Mouse (Mus musculus) thymus, adult 2 months (tissue): ENCODE measurements at regions not wholly inside any gene's neighbourhood (a gene's known extent, or its start where the extent isn't known, plus 50 kb on each side); places are given as distances from the start of the nearest gene placed in this dataset.

Experiments
- DNase-seq: peaks from one replicate; pipeline ENCODE4 v3.0.0; 2021
- H3K27ac ChIP-seq: fragments of 200-500 bp; 2 replicates; pipeline ENCODE4 v1.5.1; 2012; ENCODE audit warnings: low read length, control low read depth; ENCODE audit not compliant: control insufficient read depth, insufficient read depth
- H3K27me3 ChIP-seq: fragments of 200-500 bp; 2 replicates; pipeline ENCODE4 v1.6.1; 2012; ENCODE audit warnings: mild to moderate bottlenecking, low read length, moderate library complexity, mixed read lengths; ENCODE audit not compliant: control insufficient read depth, insufficient read depth
- H3K36me3 ChIP-seq: fragments of 200-500 bp; 2 replicates; pipeline ENCODE4 v1.6.1; 2012; ENCODE audit warnings: mild to moderate bottlenecking, low read length, moderate library complexity; ENCODE audit not compliant: control insufficient read depth, insufficient read depth
- H3K4me1 ChIP-seq: fragments of 200-500 bp; replicated peaks from 2 replicates; pipeline ENCODE4 v1.6.1; 2012; ENCODE audit warnings: low read length; ENCODE audit not compliant: control insufficient read depth, insufficient read depth
- H3K4me3 ChIP-seq: fragments of 200-500 bp; 2 replicates; pipeline ENCODE4 v1.5.1; 2012; ENCODE audit warnings: mild to moderate bottlenecking, low read length, control low read depth, moderate library complexity; ENCODE audit not compliant: control insufficient read depth, insufficient read depth
- CTCF ChIP-seq: fragments of 200-500 bp; IDR thresholded peaks from 2 replicates; pipeline ENCODE4 v1.5.1; 2012; ENCODE audit warnings: mild to moderate bottlenecking, control low read depth, low read length, moderate library complexity, borderline replicate concordance; ENCODE audit not compliant: control insufficient read depth, poor library complexity, insufficient read depth; ENCODE audit errors: extremely low read depth
- POLR2A ChIP-seq: fragments of 200-500 bp; IDR thresholded peaks from 2 replicates; pipeline ENCODE4 v1.6.1; 2012; ENCODE audit warnings: mild to moderate bottlenecking, low read length, control low read depth, moderate library complexity; ENCODE audit not compliant: control insufficient read depth, poor library complexity, insufficient read depth; ENCODE audit errors: extremely low read depth
- WGBS: fragments of 180-500 bp; shearing (Covaris S2); methylation state at CpG from one replicate; pipeline ENCODE4 v1.1.7; 2018; 5-methylcytosine and 5-hydroxymethylcytosine counted together

DNA sequence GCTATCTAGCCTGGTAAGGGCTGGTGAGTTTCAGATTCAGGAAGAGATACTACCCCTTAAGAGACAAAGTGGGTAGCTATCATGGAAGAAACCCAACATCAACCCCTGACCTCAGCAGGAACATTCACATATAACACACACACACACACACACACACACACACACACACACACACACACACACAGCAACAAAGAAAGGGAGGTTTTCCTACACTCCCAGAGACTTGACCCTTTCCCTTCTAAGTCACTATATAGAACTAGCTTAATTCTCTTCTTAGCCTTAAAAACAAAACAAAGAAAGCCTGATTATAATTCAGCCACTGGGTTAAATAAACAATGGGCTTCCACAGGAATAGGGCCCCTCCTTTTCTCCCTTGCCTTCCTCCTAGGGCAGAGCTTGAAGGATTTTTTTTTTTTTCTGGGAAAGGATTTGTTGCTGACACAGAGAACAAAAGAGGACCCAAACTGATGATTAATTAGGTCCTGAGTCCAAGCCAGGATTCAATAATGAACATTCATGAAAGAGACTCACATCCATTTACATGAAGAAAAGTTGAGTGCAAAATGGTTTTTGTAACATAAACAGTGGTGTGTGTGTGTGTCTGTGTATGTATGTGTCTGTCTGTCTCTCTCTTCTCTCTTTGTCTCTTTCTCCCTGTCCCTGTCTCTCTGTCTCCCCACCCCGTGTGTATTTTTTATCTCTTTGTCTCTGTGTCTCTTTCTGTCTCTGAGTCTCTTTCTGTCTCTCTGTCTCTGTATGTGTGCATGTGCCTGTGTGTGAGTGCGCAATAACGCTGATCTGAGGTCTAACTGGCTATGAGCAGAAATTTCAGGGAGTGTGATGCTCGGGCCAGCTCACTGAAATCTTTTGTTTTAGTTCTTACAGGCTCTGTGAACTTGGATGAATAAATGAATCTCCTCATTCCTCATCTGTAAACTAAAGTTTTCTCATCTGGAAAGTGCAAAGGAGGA lies 108.3 kb upstream of the Spdl1 start:
- TF ChIP-seq POLR2A = no peak
- no peak for TF ChIP-seq CTCF
- Histone ChIP-seq H3K27ac (no peak overlapping the region), H3K36me3 (no peaks in the 10 kb centered on the region), H3K4me1 (no peaks in the 10 kb centered on the region), H3K4me3 (no peak overlapping the region), H3K27me3 (no peaks in the 10 kb centered on the region)
- DNase-seq = no peak
- 77% methylated on average over 4 of the region's 4 CpGs for WGBS

DNA sequence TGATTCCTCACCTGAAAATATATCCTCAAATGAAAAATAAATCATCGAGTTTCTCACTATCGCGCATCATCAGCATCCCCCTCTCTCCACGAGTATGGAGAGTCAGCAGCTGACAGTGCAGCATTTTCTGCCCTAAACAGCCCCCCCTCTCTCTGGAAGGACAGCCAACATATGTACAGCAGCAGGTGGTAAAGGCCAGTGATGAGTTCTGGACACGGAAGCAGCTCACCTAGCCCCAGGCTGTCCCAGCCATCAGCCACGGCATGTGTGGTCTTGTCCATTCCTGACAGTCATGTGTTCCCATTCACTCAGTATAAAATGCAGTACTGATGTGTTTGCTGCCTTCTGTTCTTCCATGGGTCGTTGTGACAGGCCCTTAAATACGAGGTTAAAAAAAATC lies 106.7 kb upstream of the Spdl1 start:
- TF ChIP-seq POLR2A (no peak), CTCF (no peak)
- 89% methylated on average over 8 of the region's 8 CpGs for WGBS

DNA sequence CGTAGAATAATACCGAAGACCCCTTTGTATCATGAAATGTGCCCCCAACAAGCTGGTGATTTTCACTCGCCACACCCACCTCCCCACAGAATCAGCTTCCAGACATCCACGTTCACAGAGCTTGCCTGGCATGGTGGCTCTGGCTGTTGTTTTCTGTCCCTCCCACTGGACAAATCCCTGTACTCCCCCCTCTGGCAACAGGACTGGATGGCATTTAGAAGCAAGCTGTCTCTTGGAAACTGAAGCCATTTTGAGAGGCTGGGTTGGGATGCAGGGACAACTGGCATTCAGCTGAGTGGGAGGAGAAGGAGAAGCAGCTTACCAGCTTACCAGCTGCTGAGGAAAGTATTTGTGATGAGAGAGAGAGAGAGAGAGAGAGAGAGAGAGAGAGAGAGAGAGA lies 105.6 kb upstream of the Spdl1 start:
- no peak overlapping the region for H3K4me3 ChIP-seq
- no peak overlapping the region for H3K27ac ChIP-seq
- no peaks in the 10 kb centered on the region for H3K27me3 ChIP-seq
- WGBS = 92% methylated on average over 4 of the region's 4 CpGs
- no peaks in the 10 kb centered on the region for H3K4me1 ChIP-seq
- no peak for DNase-seq
- TF ChIP-seq CTCF (no peak), POLR2A (no peak)
- H3K36me3 ChIP-seq = no peaks in the 10 kb centered on the region

More for the DNA sequence above, 106.7 kb upstream of the Spdl1 start:
- no peak for DNase-seq
- Histone ChIP-seq H3K36me3 (no peaks in the 10 kb centered on the region), H3K4me1 (no peaks in the 10 kb centered on the region), H3K4me3 (no peak overlapping the region), H3K27ac (no peak overlapping the region), H3K27me3 (no peaks in the 10 kb centered on the region)

DNA sequence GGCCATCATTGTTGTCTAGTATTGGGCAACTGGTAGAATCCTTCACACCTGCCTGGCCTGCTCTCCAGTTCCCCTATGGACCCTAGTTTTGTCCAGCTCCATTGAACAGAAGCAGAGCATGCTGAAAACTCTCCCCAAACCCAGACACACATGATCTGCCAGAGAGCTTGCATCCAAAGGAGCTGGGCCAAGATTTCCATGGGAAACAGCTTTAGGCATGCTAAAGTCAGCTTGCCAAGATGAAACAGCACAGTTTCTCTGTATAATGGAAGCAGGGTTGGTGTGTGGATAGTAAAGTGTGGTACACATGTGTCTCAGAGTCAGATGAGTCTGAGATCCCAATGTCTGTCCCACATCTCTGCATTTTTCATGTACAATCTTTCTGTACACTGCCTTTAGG lies 98.8 kb upstream of the Spdl1 start:
- Histone ChIP-seq H3K36me3 (no peaks in the 10 kb centered on the region), H3K27ac (no peak overlapping the region), H3K4me1 (no peaks in the 10 kb centered on the region), H3K4me3 (no peak overlapping the region), H3K27me3 (no peaks in the 10 kb centered on the region)
- TF ChIP-seq CTCF (no peak), POLR2A (no peak)
- DNase-seq = no peak

DNA sequence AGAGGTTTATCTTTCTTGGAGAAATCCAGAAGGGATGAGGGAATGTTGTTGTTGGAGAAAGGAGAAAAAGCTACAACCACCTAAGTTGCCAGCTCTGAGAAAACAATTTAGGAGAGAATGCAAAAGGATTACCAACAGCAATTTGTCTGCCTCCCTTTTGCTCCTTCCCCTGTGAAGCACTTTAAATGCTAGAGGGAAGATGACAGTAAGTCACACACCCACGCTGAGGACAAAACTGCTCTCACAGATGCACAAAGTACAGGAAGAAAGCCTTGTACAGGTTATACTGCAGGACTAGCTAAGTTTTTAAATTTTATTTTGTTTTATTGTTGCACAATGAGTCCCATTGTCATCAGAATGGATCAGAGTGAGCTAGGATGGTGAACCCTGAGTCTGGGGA lies 83.7 kb upstream of the Spdl1 start:
- Histone ChIP-seq H3K4me3 (no peak overlapping the region), H3K27ac (no peak overlapping the region), H3K27me3 (no peaks in the 10 kb centered on the region), H3K4me1 (no peaks in the 10 kb centered on the region), H3K36me3 (no peaks in the 10 kb centered on the region)
- TF ChIP-seq POLR2A = no peak
- TF ChIP-seq CTCF = no peak
- no peak for DNase-seq
- 57% methylated on average over 1 of the region's 1 CpGs for WGBS

DNA sequence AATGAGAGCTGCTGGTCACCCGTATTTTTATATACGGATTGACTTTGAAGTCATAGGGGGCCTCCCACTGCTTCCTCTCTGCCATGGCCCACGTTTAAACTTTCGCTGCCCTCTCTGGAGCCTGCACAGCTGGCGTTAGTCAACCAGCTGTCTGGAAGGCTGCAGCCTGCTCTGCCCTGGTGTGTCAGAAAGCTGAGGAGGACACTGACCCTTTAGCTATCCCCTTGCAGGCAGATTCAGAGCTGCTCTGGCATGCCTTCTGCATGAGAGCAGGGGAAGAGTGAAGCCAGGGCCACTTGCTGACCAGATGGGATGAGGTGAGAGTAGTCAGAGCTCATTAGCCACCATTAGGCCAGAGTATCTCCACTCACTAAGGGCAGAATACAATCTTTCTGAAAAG lies 76.4 kb upstream of the Spdl1 start:
- no peak for TF ChIP-seq POLR2A
- no peak for TF ChIP-seq CTCF
- Histone ChIP-seq H3K36me3 (no peaks in the 10 kb centered on the region), H3K27me3 (no peaks in the 10 kb centered on the region; the same call in 1 of the 2 replicates), H3K27ac (no peak overlapping the region), H3K4me3 (no peak overlapping the region), H3K4me1 (no peaks in the 10 kb centered on the region)
- 70% methylated on average over 5 of the region's 5 CpGs for WGBS
- no peak for DNase-seq
